Mouse (Mus musculus) adrenal gland, adult (tissue): ENCODE measurements around the gene Ehhadh.
A peak's percentile ranks its signal among the peaks of the same experiment; 100 is the strongest.
"Not testable (repeated sequence)": the region's sequence is repeated elsewhere in the genome, so short reads cannot be mapped to it uniquely, and the experiment has no call there.

Experiments used
- DNase-seq, 2 experiments: peaks; one replicate each; pipeline ENCODE4 v3.0.0; 2022 to 2023; ENCODE audit warnings: low spot score in 1 of 2; ENCODE audit not compliant: inconsistent age in 2 of 2

Gene Ehhadh

GRCm38 (mm10) chr16:21787516-21788353, at the start of gene Ehhadh:
TSS of gene Ehhadh (minus strand) at chr16:21787807.
- DNase-seq, result peak; percentile 86 to 95

GRCm38 (mm10) chr16:21836311-21837072, 48.9 kb upstream of the Ehhadh start:
- peak in 1 of 2 experiments; percentile 61 for DNase-seq

- DNase-seq, result no peak
Observed at GRCm38 (mm10) chr16:21835584-21835931, 48.0 kb upstream of the Ehhadh start.

- no peak for DNase-seq
Observed at GRCm38 (mm10) chr16:21834866-21835583, 47.4 kb upstream of the Ehhadh start.

GRCm38 (mm10) chr16:21833970-21834369, 46.4 kb upstream of the Ehhadh start:
- no peak for DNase-seq

- no peak for DNase-seq
Observed at GRCm38 (mm10) chr16:21833469-21833868, 45.9 kb upstream of the Ehhadh start.

GRCm38 (mm10) chr16:21831764-21832163, 44.2 kb upstream of the Ehhadh start:
- no peak for DNase-seq

- no peak for DNase-seq
Observed at GRCm38 (mm10) chr16:21830784-21831183, 43.2 kb upstream of the Ehhadh start.

GRCm38 (mm10) chr16:21829711-21830110, 42.1 kb upstream of the Ehhadh start:
- DNase-seq, result no peak

GRCm38 (mm10) chr16:21827581-21827980, 40.0 kb upstream of the Ehhadh start:
- no peak for DNase-seq

- DNase-seq, result no peak
Observed at GRCm38 (mm10) chr16:21827153-21827552, 39.5 kb upstream of the Ehhadh start.

GRCm38 (mm10) chr16:21825612-21826031, 38.0 kb upstream of the Ehhadh start:
- peak; percentile 24 to 51 for DNase-seq

- peak; percentile 47 to 82 for DNase-seq
Observed at GRCm38 (mm10) chr16:21818629-21819028, 31.0 kb upstream of the Ehhadh start.

GRCm38 (mm10) chr16:21818132-21818531, 30.5 kb upstream of the Ehhadh start:
- DNase-seq, result peak; percentile 71 to 81

- DNase-seq, result no peak
Observed at GRCm38 (mm10) chr16:21815669-21816010, 28.0 kb upstream of the Ehhadh start.

- DNase-seq, result peak; percentile 44 to 92
Observed at GRCm38 (mm10) chr16:21814861-21815668, 27.5 kb upstream of the Ehhadh start.

- peak in 1 of 2 experiments; percentile 37 for DNase-seq
Observed at GRCm38 (mm10) chr16:21813164-21813834, 25.7 kb upstream of the Ehhadh start.

GRCm38 (mm10) chr16:21807786-21808185, 20.2 kb upstream of the Ehhadh start:
- DNase-seq, result not testable (repeated sequence)

GRCm38 (mm10) chr16:21806892-21807291, 19.3 kb upstream of the Ehhadh start:
- DNase-seq, result no peak

- no peak for DNase-seq
Observed at GRCm38 (mm10) chr16:21804258-21804657, 16.7 kb upstream of the Ehhadh start.
